Mouse (Mus musculus) brain, embryonic 14.5 days (tissue): ENCODE data around the gene Wdr95.

Experiments used
- CTCF ChIP-seq: fragments of 200-500 bp; IDR thresholded peaks from 2 replicates; pipeline ENCODE4 v1.5.1; 2012; ENCODE audit warnings: inconsistent platforms, mild to moderate bottlenecking, moderate library complexity, borderline replicate concordance; ENCODE audit not compliant: insufficient read depth, insufficient read length; ENCODE audit errors: extremely low read depth
- POLR2A ChIP-seq: fragments of 200-500 bp; IDR thresholded peaks from 2 replicates; pipeline ENCODE4 v1.6.1; 2012; ENCODE audit warnings: mild to moderate bottlenecking, inconsistent platforms, borderline replicate concordance; ENCODE audit not compliant: poor library complexity, insufficient read depth, insufficient read length, severe bottlenecking; ENCODE audit errors: extremely low read depth

DNA sequence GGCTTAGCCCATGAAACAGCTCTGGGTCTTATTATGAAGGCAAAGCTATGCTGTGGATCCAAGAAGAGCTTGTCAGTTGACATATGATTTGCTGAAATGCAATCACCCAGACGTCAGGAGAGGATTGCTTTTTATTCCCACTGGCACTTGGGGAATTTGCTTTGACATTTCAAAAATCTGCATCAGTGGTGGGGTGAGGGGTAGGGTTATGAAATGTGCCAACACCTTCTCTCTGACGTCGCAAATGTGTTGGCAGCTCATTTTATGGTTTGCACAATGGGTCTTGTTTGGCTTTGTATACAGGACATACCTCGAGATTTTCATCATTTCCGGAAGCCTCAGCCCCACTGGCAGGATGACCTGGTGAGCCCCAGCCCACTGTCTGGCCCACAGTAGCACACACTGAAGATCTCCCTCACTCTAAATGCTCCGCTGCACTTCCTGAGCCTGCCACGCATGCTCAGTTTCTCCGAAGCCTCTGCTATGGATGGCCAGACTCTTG is 55.7 kb downstream of the Wdr95 start:
- no peak for TF ChIP-seq CTCF
- TF ChIP-seq POLR2A, result no peak
